Mouse (Mus musculus) liver, embryonic 15.5 days (tissue): ENCODE results near the gene Slc51a. TPM values are rescaled to one million over a fixed set of nuclear protein-coding genes. Genes with fewer than 3 reads are reported as not detected.

Experiments used
- ATAC-seq: fragments of 200-750 bp; cut with Nextera tagmentation; 2 replicates; pipeline ENCODE4 v1.8.0; 2017; ENCODE audit warnings: moderate number of reproducible peaks, mild to moderate bottlenecking, moderate library complexity; ENCODE audit not compliant: insufficient read depth
- H3K27ac ChIP-seq: fragments of 300-500 bp; sonication (generic); replicated peaks from 2 replicates; pipeline ENCODE4 v1.5.1; 2015; ENCODE audit warnings: mild to moderate bottlenecking, inconsistent platforms
- H3K27me3 ChIP-seq: fragments of 300-500 bp; sonication (generic); 2 replicates; pipeline ENCODE4 v1.6.1; 2015; ENCODE audit warnings: mild to moderate bottlenecking, inconsistent platforms
- H3K36me3 ChIP-seq: fragments of 300-500 bp; sonication (generic); replicated peaks from 2 replicates; pipeline ENCODE4 v1.6.1; 2015; ENCODE audit warnings: moderate library complexity, mild to moderate bottlenecking, inconsistent platforms
- H3K4me1 ChIP-seq: fragments of 300-500 bp; sonication (generic); replicated peaks from 2 replicates; pipeline ENCODE4 v1.6.1; 2015; ENCODE audit warnings: inconsistent platforms
- H3K4me2 ChIP-seq: fragments of 300-500 bp; sonication (generic); 2 replicates; pipeline ENCODE4 v1.6.1; 2015; ENCODE audit warnings: moderate library complexity, mild to moderate bottlenecking, inconsistent platforms
- H3K4me3 ChIP-seq: fragments of 300-500 bp; sonication (generic); replicated peaks from 2 replicates; pipeline ENCODE4 v1.5.1; 2015; ENCODE audit warnings: mild to moderate bottlenecking, inconsistent platforms
- H3K9ac ChIP-seq: fragments of 300-500 bp; sonication (generic); 2 replicates; pipeline ENCODE4 v1.6.1; 2015; ENCODE audit warnings: moderate library complexity, mild to moderate bottlenecking, inconsistent platforms
- H3K9me3 ChIP-seq: fragments of 300-500 bp; sonication (generic); replicated peaks from 2 replicates; pipeline ENCODE4 v1.6.1; 2016; ENCODE audit warnings: inconsistent platforms
- WGBS: fragments of 180-500 bp; shearing (Covaris S2); methylation state at CpG from one replicate; pipeline ENCODE4 v1.1.7; 2015; ENCODE audit warnings: mixed read lengths; ENCODE audit not compliant: insufficient replicate concordance; 5-methylcytosine and 5-hydroxymethylcytosine counted together
- polyA plus RNA-seq: library from polyadenylated mRNA; unstranded; fragments of >200 nt; fragmentation: Nextera tagmentation; extraction: Ambion mirVana; gene quantifications from 2 replicates; pipeline ENCODE4 v1.2.1, GENCODE M21; 2015

The Slc51a gene
- polyA plus RNA-seq: 0.37 and 0.56 TPM in 2 replicates

DNA sequence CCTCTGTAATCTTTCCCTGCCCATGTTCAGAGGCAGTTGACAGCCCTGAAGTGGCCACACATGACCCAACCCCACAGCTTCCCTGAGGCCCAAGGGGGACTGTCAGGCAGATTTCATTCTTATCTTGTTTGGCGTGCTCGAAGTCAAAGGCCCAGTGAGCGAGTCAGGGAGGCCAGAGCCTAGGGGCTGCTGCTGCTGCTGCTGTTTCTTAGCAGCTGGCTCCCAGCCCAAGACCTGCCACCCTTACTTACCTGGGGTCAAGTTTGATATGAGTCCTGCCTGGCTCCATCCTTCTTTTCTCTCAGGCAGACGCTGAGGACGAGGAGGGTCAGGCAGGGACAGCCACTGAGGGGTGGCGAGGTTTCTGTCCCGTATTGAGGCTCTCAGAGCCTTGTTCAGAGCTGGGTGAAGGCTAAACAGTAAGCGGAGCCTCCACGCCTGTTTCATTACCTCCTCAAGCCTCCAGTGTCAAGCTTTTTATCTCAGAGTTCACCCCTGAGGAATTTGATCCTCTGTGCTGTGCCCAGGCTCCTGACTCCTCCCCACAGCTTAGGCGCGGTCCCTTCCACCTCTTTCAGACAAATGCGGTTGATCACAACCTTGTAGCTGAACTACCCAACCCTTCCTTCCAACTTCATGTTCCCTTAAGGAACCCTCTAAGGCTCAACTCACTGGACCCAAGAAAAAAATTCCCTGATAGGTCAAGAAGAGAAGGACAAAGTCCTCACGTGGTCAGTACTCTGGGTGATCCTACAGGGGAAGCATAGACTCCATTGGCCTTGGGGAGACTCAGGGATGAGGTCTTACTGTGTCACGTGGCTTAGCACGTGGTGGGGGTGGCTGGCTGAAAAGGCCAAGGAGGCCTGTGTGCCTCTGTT, at the start of gene Slc51a:
Gene Slc51a (minus strand): TSS at position 646 of the 878 bp plus-strand sequence.
- Histone ChIP-seq H3K36me3 (no peaks in the 10 kb centered on the region), H3K4me2 (peak within 1 kb of the TSS; percentile 60), H3K9me3 (no peaks in the 10 kb centered on the region), H3K27me3 (peaks cover 8% of the 10 kb centered on the region; the same call in 1 of the 2 replicates), H3K4me1 (peaks cover 27% of the 10 kb centered on the region), H3K27ac (peak within 1 kb of the TSS; percentile 43; the same call in 1 of the 2 replicates), H3K9ac (no peak within 1 kb of the TSS), H3K4me3 (peak within 1 kb of the TSS; percentile 20; the same call in 1 of the 2 replicates)
- 28% methylated on average over 15 of the region's 15 CpGs for WGBS
- ATAC-seq: peak; percentile 88

DNA sequence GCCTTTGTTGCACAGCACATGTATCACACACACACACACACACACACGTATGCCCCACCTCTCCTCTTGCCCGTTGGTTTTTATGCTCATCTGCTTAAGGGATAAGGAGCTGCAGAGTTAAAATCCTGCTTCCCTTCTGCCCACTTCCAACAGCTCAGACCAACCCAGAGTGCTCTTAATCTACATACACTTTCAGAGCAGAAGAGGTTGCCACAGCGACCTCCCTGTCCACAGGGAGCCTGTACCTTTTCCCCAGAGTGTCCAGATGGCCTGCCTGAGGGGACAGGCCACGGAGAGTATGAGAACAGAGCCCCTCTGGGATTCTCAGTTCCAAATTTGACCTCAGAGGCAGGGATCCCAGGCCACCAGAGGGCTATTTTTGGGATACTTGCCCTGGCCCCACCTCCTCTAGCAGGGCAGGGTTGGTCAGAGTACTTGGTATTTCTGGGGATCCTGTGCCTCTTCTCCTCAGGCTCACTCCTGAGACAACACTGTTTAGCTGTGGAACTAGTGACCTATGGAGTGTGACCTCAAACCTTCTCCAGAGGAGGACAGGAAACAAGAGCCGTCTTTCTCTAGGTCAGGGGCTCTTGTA, 47.6 kb upstream of the Slc51a start:
- no peak overlapping the region for H3K4me3 ChIP-seq
- no peak overlapping the region for H3K4me2 ChIP-seq
- peaks cover 65% of the 10 kb centered on the region for H3K4me1 ChIP-seq
- H3K9ac ChIP-seq: no peak overlapping the region
- 44% methylated on average over 5 of the region's 5 CpGs for WGBS
- ATAC-seq: no peak
- H3K9me3 ChIP-seq: no peaks in the 10 kb centered on the region
- no peaks in the 10 kb centered on the region for H3K36me3 ChIP-seq
- 0 out of 2 replicates have a peak, but pooled peaks cover 6% of the 10 kb centered on the region for H3K27me3 ChIP-seq
- H3K27ac ChIP-seq: no peak overlapping the region

DNA sequence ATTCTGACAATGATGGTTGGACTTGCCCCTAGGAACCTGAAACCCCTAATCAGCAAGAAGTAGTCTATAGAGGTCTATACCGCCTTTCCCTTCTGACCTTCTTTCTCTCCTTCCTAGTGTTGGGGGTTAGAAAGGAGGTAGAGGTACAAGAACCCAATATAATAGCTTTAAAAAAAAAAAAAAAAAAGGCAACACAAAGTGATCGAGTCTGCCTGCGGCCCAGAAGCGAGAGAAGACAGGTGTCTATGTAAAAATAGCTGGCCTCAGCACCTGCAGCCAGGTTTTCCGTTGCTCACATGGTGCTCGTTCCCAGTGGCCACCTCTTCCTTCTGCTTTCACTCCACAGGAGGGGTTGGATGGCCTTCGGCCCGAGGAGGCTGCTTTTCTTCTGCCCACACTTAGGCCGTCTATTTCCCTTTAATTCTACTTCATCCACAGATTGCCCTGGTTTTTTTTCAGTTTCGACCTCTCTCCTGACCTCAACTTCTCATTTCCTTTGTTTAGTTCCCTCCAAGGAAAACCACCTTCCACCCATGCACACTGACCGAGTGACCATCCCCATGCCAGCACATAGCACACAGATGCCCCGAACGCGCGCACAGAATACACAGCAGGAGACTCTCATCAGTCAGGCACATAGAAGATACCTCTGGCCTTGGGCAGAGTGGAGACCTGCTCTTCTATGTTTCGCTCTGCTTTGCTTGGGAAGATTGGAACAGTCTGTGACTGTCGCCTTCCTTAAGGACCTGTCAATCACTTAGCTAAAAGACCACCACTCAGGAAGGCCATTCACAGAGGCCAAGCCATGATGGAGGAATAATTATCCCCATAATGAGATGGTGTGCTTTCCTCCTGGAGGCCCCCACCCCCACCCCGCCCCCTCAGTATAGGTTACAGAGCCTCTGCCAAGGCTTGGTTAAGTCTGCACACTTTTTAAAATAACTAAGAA, 45.5 kb upstream of the Slc51a start:
- Histone ChIP-seq H3K9me3 (no peaks in the 10 kb centered on the region), H3K27me3 (0 out of 2 replicates have a peak, but pooled peaks cover 6% of the 10 kb centered on the region), H3K4me2 (no peak overlapping the region), H3K36me3 (no peaks in the 10 kb centered on the region), H3K27ac (peak overlapping the region; percentile 19; the same call in 1 of the 2 replicates), H3K4me1 (peaks cover 52% of the 10 kb centered on the region), H3K4me3 (no peak overlapping the region), H3K9ac (no peak overlapping the region)
- 67% methylated on average over 18 of the region's 18 CpGs for WGBS
- no peak for ATAC-seq

DNA sequence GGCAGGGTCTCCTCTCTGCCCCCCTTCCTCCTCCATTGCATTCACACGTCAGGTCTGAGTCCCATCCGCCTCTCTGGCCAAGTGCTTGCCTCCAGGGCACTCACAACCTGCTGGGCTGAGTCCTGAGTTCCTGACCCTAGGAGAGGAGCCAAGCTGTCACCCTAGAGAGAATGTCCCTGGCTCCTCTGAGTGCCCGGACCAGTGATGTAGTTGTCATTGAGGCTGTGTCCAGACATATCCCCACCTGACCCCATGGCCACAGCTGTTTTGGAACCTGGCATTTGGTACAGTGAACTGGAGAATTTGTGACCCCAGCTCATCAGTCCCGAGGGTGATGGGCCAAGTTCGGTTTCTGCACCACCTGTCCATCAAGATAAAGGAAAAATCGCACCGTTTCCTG, 39.2 kb upstream of the Slc51a start:
- peaks cover 54% of the 10 kb centered on the region for H3K4me1 ChIP-seq
- ATAC-seq: no peak
- H3K4me2 ChIP-seq: no peak overlapping the region
- H3K27me3 ChIP-seq: no peaks in the 10 kb centered on the region
- H3K4me3 ChIP-seq: no peak overlapping the region
- WGBS: 49% methylated on average over 7 of the region's 7 CpGs
- H3K27ac ChIP-seq: no peak overlapping the region
- no peaks in the 10 kb centered on the region for H3K9me3 ChIP-seq
- no peak overlapping the region for H3K9ac ChIP-seq
- no peaks in the 10 kb centered on the region for H3K36me3 ChIP-seq

DNA sequence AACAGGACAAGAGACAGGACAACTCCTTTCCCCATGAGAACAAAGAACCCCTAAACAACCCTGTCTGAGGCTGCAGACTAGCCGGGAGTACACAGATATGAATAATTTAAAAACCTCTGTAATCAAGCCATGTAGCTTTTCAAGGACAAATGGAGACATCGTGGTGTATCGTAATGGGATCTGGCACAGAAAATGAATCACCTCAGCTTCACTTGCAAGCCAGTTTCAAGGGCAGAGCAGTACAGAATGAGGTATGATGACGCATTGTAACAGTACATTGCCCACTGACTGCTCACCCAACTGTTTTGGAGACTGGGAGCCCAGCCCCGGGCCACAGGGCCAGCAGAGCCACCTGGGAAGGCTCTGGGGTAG, 36.6 kb upstream of the Slc51a start:
- ATAC-seq: no peak
- no peaks in the 10 kb centered on the region for H3K36me3 ChIP-seq
- no peak overlapping the region for H3K4me2 ChIP-seq
- H3K9me3 ChIP-seq: no peaks in the 10 kb centered on the region
- peak overlapping the region; percentile 39 for H3K27ac ChIP-seq
- no peak overlapping the region for H3K9ac ChIP-seq
- H3K4me3 ChIP-seq: no peak overlapping the region
- H3K4me1 ChIP-seq: peaks cover 70% of the 10 kb centered on the region
- WGBS: 78% methylated on average over 5 of the region's 5 CpGs
- H3K27me3 ChIP-seq: no peaks in the 10 kb centered on the region

DNA sequence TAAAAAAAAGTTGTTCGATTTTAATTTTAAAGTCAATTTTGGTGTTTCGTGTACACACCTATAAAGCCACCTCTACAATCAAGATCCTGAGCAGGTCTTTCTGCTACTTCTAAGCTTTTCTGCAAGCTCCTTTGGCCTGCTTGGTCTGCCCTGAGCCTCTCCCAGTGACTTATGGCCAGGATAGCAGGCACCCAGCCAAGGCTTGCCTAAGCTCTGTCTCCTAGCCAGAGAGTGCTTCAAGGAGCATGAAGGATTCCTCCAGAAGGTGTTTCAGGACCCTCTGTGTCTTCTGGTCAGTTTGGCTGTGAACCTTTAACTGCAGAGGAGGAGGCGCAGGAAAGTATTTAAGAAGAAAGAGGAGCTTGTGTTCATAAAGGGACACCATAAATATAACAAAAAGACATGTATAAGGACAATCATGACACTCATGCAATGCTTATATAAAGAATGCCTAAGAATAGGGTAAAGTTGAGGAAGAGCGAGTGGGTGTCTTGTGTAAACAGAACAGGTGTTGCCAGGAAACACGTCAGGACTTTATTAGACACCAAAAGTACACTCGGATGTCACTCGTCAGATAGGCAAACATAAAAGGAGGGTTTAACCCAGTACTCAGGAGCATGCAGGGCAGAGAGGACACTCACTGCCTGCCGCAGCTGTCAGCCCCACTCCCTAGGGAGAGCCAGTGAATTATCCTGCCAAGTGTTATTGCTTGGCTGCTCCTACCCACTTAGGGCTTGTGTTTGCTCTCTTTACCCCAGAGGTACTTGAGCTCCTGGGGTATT, 36.0 kb upstream of the Slc51a start:
- ATAC-seq: no peak

DNA sequence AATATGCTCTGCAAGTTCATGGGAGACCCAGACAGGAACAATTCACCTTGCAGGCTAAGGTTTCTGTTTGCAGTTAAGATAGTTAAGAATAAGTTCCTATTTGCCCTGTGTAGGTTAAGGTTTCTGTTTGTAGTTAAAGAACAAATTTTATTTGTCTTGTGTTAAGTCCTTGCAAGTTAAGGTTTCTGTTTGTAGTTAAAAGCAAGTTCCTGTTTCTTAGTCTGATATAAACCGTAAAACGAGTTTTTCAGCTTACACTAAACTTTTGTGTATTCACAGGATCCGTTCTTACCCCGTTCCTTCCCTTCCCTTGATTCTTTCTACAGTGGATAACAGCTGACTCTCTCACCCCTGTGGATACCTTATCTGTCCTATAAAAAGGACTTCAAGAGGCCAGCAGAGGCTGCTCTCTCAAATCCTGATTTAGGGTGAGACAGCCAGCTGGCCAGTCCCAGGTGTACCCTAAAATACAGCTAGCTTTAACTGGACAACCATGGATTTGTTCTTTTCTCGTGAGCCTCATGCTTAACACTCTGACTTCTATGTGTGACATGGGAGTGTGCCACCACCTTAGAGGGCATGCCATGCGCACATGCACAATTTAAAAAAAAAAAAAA, 35.0 kb upstream of the Slc51a start:
- H3K27ac ChIP-seq: peak overlapping the region; percentile 39; the same call in 1 of the 2 replicates

More for the DNA sequence above, 36.0 kb upstream of the Slc51a start:
- no peak overlapping the region for H3K9ac ChIP-seq
- no peaks in the 10 kb centered on the region for H3K36me3 ChIP-seq
- H3K9me3 ChIP-seq: no peaks in the 10 kb centered on the region
- H3K4me1 ChIP-seq: peaks cover 76% of the 10 kb centered on the region
- H3K27ac ChIP-seq: peak overlapping the region; percentile 39
- WGBS: 73% methylated on average over 8 of the region's 8 CpGs
- no peak overlapping the region for H3K4me2 ChIP-seq
- no peaks in the 10 kb centered on the region for H3K27me3 ChIP-seq
- no peak overlapping the region for H3K4me3 ChIP-seq

DNA sequence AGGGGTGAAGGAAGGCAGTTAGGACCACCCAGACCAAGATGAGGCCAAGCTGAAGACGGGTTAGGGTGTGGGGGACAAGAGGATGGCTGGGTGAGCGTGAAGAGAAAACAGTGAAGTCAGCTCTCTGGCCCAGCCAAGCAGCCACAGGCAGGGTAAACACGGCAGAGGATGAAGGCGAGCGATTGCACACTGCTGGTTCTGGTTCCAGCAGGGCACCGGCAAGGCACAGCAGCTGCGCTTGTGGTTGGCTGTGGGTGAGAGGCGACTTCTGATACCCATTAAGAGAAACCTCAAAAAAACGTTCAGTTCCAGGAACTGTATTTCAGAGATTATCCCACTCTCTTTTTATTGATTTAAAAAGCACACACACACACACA, 32.7 kb upstream of the Slc51a start:
- Histone ChIP-seq H3K27me3 (no peaks in the 10 kb centered on the region), H3K4me2 (peak overlapping the region; percentile 35), H3K4me1 (peaks cover 95% of the 10 kb centered on the region), H3K9ac (peak overlapping the region; percentile 35), H3K27ac (peak overlapping the region; percentile 79), H3K9me3 (no peaks in the 10 kb centered on the region), H3K36me3 (no peaks in the 10 kb centered on the region), H3K4me3 (no peak overlapping the region)
- WGBS: 7% methylated on average over 9 of the region's 9 CpGs
- ATAC-seq: peak; percentile 65

More for the DNA sequence above, 35.0 kb upstream of the Slc51a start:
- no peak overlapping the region for H3K4me2 ChIP-seq
- no peak for ATAC-seq
- no peaks in the 10 kb centered on the region for H3K27me3 ChIP-seq
- H3K9ac ChIP-seq: no peak overlapping the region
- WGBS: 47% methylated on average over 6 of the region's 6 CpGs
- H3K4me3 ChIP-seq: no peak overlapping the region
- no peaks in the 10 kb centered on the region for H3K36me3 ChIP-seq
- no peaks in the 10 kb centered on the region for H3K9me3 ChIP-seq
- H3K4me1 ChIP-seq: peaks cover 83% of the 10 kb centered on the region

DNA sequence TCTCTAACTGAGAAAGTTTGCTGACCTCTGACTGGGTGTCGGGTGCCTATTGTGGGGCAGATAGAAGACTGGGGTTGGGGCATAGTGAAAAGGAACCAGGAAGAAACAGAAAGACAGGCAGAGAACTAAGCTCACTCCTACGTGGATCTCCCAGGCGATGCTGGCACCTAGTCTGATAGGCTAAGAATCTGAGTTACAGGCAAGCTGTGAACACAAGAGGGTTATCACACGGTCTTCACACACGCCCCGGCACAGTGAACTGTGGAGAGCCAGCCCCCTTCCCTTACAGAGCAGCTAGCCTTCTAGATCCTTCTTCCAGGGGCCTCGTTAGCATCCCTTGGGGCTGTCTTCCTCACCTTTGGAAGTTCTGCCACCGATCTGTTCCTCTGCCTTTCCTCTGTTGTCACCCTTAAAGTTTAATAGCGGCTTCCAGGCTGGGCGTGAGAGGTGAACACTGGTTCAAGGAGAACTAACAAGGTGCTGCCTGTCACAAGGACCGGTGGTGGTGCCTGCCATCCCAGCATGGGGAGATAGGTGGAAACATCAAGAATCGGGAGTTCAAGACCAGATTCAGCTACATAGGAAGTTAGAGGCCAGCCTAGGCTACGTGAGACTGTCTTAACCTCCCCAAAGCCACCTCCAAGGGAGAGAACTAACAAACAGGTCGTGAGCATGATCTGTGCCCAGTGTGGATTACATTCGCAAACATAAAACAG, 32.1 kb upstream of the Slc51a start:
- H3K9ac ChIP-seq: peak overlapping the region; percentile 35; the same call in 1 of the 2 replicates
- H3K27ac ChIP-seq: peak overlapping the region; percentile 79
- H3K27me3 ChIP-seq: no peaks in the 10 kb centered on the region
- H3K4me1 ChIP-seq: peaks cover 95% of the 10 kb centered on the region
- WGBS: 39% methylated on average over 15 of the region's 15 CpGs
- H3K4me2 ChIP-seq: peak overlapping the region; percentile 35
- H3K36me3 ChIP-seq: no peaks in the 10 kb centered on the region
- no peak overlapping the region for H3K4me3 ChIP-seq
- ATAC-seq: peak; percentile 38
- no peaks in the 10 kb centered on the region for H3K9me3 ChIP-seq
